Comparison of ENCODE assay signal across 18 mouse cellular contexts in genomic region chr12:69402594-69403167, GRCm38 (mm10). TPM values are rescaled to one million over a fixed set of nuclear protein-coding genes. Genes with fewer than 3 reads are reported as not detected.
"Had no signal": no experiment of that assay in that cellular context is flagged by ENCODE, and none has a peak within 500 bp of the region (broad histone marks: within the 10 kb centered on the region; RNA-seq: fewer than 3 reads in every experiment).

No protein-coding gene starts in this region.

- H3K4me2 ChIP-seq: lung, embryonic 14.5 days; midbrain, embryonic 12.5 days; neural tube, embryonic 12.5 days; stomach, embryonic 15.5 days had no signal

- H3K27me3 ChIP-seq: midbrain, embryonic 12.5 days; neural tube, embryonic 12.5 days; stomach, embryonic 15.5 days had no signal

- H3K9me3 ChIP-seq: midbrain, embryonic 10.5 days; midbrain, embryonic 12.5 days; neural tube, embryonic 12.5 days; stomach, embryonic 15.5 days had no signal

- DNase-seq: lung, adult 18-20 months; lung, embryonic 14.5 days; lung, postnatal 10 days; lung, postnatal 4 days; midbrain, embryonic 14.5 days; right cerebral cortex, postnatal 14 days; thymus, adult 2 months; thymus, postnatal 25 days; thymus, postnatal 4 days had no signal

- H3K4me3 ChIP-seq: midbrain, embryonic 10.5 days; midbrain, embryonic 12.5 days; neural tube, embryonic 12.5 days; stomach, embryonic 15.5 days had no signal

- H3K4me1 ChIP-seq: midbrain, embryonic 10.5 days; midbrain, embryonic 12.5 days; neural tube, embryonic 12.5 days had no signal

- H3K36me3 ChIP-seq: midbrain, embryonic 10.5 days; midbrain, embryonic 12.5 days; neural tube, embryonic 12.5 days; stomach, embryonic 15.5 days had no signal

- H3K9ac ChIP-seq: lung, embryonic 14.5 days; midbrain, embryonic 12.5 days; neural tube, embryonic 12.5 days; stomach, embryonic 15.5 days had no signal

- H3K27ac ChIP-seq: midbrain, embryonic 10.5 days; midbrain, embryonic 12.5 days; neural tube, embryonic 12.5 days; stomach, embryonic 15.5 days; stomach, postnatal 0 days had no signal

RNA-seq across cellular contexts. Expression of gene Gm9887, which starts 30.4 kb away (rescaled TPM):
- total RNA-seq: megakaryocyte, adult 5-6 weeks; megakaryocyte-erythroid progenitor cell, adult 5-6 weeks; midbrain, postnatal 0 days; monocyte, adult 5-6 weeks had no signal
